Mouse (Mus musculus): ENCODE data around the gene Prrx2.

- TF ChIP-seq CTCF (IDR thresholded peaks at IDR 0.05; ENCODE audit: insufficient read depth, low read length) (no peak), POLR2A (IDR thresholded peaks at IDR 0.05; ENCODE audit: borderline replicate concordance, extremely low read depth, low read depth, low read length) (no peak)
Observed at GRCm38 (mm10) chr2:30852771-30853313, 18.1 kb downstream of the Prrx2 start.

Measured in lung, adult 2 months (tissue).